Mouse (Mus musculus) limb, embryonic 12.5 days (tissue): ENCODE results near the gene Frmd4a. TPM values are rescaled to one million over a fixed set of nuclear protein-coding genes. Genes with fewer than 3 reads are reported as not detected.

Experiments used
- ATAC-seq: fragments of 200-750 bp; cut with Nextera tagmentation; 2 replicates; pipeline ENCODE4 v1.8.0; 2017; ENCODE audit warnings: low read depth, moderate TSS enrichment; ENCODE audit not compliant: insufficient number of reproducible peaks, insufficient read depth, low FRiP score, low TSS enrichment
- H3K27ac ChIP-seq: fragments of 300-500 bp; sonication (generic); 2 replicates; pipeline ENCODE4 v1.5.1; 2016; ENCODE audit warnings: mild to moderate bottlenecking, moderate library complexity
- H3K27me3 ChIP-seq: fragments of 300-500 bp; sonication (generic); 2 replicates; pipeline ENCODE4 v1.6.1; 2016; ENCODE audit warnings: mild to moderate bottlenecking, moderate library complexity
- H3K36me3 ChIP-seq: fragments of 300-500 bp; sonication (generic); 2 replicates; pipeline ENCODE4 v1.6.1; 2016; ENCODE audit warnings: mild to moderate bottlenecking, moderate library complexity
- H3K4me1 ChIP-seq: fragments of 300-500 bp; sonication (generic); replicated peaks from 2 replicates; pipeline ENCODE4 v1.6.1; 2016
- H3K4me2 ChIP-seq: fragments of 300-500 bp; sonication (generic); 2 replicates; pipeline ENCODE4 v1.6.1; 2016; ENCODE audit warnings: mild to moderate bottlenecking, moderate library complexity
- H3K4me3 ChIP-seq: fragments of 300-500 bp; sonication (generic); replicated peaks from 2 replicates; pipeline ENCODE4 v1.5.1; 2016; ENCODE audit warnings: mild to moderate bottlenecking
- H3K9ac ChIP-seq: fragments of 300-500 bp; sonication (generic); replicated peaks from 2 replicates; pipeline ENCODE4 v1.6.1; 2016; ENCODE audit warnings: mild to moderate bottlenecking, moderate library complexity
- H3K9me3 ChIP-seq: fragments of 300-500 bp; sonication (generic); 2 replicates; pipeline ENCODE4 v1.6.1; 2016; ENCODE audit warnings: mild to moderate bottlenecking, moderate library complexity
- WGBS: fragments of 180-500 bp; shearing (Covaris S2); methylation state at CpG from one replicate; pipeline ENCODE4 v1.1.7; 2016; 5-methylcytosine and 5-hydroxymethylcytosine counted together
- polyA plus RNA-seq: library from polyadenylated mRNA; unstranded; fragments of >200 nt; fragmentation: Nextera tagmentation; extraction: Ambion mirVana; gene quantifications from 2 replicates; pipeline ENCODE4 v1.2.1, GENCODE M21; 2016

Frmd4a gene
- polyA plus RNA-seq, 1 experiment from 2014 or later, result 69.3 TPM

DNA sequence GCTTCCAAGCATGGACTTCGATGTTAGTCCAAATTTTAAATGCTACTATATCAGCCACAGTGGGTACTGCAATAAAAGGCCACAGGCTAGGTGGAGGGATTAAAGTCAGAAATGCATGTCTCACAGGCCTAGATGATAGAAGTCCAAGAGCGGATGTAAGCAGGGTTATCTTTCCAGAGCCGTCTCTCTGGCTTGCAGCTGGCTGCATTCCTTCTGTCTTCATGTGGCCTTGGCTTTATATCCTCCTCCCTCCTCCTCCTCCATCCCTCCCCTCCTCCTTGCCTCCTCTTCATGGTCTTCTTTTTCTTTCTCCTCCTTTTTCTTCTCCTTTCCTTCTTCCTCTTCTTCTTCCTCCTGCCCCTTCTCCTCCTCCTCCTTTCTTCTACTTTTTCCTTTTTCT is 427.2 kb downstream of the Frmd4a start:
- Histone ChIP-seq H3K27me3 (no peaks in the 10 kb centered on the region), H3K4me2 (no peak overlapping the region), H3K27ac (no peak overlapping the region), H3K4me1 (peaks cover 47% of the 10 kb centered on the region), H3K9ac (no peak overlapping the region), H3K36me3 (no peaks in the 10 kb centered on the region), H3K4me3 (no peak overlapping the region), H3K9me3 (no peaks in the 10 kb centered on the region)
- no peak for ATAC-seq
- 86% methylated on average over 3 of the region's 3 CpGs for WGBS

DNA sequence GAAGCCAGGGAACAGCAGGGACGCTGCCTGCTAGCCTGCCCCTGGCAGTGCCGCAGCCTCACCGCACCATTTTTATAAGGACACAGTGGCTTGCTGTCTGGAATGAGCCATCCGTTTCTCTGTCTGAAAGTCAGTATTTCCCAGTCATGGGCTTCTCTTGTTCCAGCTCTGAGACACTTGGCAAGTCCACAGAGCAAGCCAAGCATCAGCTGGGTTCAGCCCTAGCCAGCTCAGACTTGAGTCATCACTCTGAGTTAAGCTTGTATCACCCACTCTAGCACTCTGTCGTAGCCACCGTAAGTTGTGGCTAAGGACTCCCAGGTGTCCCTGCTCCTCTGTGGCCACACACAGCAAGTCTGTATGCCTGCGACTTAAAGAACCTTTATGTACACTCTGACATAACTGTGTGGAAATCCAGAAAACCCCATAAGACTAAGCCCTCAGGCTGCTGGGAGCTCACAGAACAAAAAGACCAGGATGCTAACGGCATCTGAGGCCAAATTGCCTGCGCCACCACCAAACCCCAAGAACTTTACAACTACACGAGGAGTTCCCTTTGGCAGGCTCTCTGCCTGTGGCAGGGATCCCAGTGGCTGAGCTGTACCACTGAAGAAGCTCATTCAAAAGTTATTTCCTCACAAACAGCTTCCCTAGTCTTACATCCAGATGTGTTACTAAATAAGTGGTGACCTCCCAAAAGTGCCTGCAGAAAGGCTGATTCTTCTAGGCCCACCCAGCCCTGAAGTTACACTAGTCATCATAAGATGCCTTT is 428.3 kb downstream of the Frmd4a start:
- Histone ChIP-seq H3K4me2 (no peak overlapping the region), H3K36me3 (no peaks in the 10 kb centered on the region), H3K9ac (no peak overlapping the region), H3K27me3 (no peaks in the 10 kb centered on the region), H3K9me3 (no peaks in the 10 kb centered on the region), H3K27ac (peak overlapping the region; percentile 51; the same call in 1 of the 2 replicates), H3K4me1 (peaks cover 48% of the 10 kb centered on the region), H3K4me3 (no peak overlapping the region)
- WGBS, result 66% methylated on average over 10 of the region's 10 CpGs
- ATAC-seq, result no peak

DNA sequence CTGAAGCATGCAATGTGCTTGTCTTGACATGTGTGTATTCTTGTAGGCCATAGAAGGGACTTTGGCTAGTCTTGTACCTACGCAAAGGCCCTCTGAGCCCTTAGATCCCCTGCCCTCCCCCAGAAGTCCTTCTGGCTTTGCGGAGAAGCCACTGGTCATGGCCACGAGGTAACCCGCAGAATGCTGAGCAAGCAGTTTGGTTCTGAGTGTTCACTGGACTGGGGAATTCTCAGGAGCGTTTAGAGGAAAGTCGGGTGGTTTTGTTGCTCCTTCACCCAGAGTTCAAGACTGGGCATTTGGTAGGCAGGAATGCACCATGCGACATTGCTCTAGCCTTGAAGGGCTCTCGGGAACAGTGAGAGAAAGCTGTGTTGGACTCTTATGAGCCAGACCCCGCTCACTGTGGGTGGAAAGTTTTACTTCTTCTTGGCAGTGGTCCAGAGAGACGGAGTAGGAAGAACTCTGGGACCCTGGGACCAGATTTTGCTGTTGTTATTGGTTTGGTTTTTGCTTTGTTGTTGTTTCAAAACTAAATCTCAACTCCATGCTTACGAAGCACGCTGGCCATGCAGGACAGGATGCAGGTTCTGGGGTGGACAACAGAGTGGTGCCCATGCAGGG is 432.5 kb downstream of the Frmd4a start:
- Histone ChIP-seq H3K27ac (peak overlapping the region; percentile 78), H3K9me3 (no peaks in the 10 kb centered on the region), H3K9ac (no peak overlapping the region; the same call in 1 of the 2 replicates), H3K27me3 (no peaks in the 10 kb centered on the region), H3K4me1 (peaks cover 50% of the 10 kb centered on the region), H3K4me2 (no peak overlapping the region), H3K4me3 (no peak overlapping the region), H3K36me3 (peaks cover 21% of the 10 kb centered on the region; the same call in 1 of the 2 replicates)
- no peak for ATAC-seq
- 66% methylated on average over 12 of the region's 12 CpGs for WGBS

DNA sequence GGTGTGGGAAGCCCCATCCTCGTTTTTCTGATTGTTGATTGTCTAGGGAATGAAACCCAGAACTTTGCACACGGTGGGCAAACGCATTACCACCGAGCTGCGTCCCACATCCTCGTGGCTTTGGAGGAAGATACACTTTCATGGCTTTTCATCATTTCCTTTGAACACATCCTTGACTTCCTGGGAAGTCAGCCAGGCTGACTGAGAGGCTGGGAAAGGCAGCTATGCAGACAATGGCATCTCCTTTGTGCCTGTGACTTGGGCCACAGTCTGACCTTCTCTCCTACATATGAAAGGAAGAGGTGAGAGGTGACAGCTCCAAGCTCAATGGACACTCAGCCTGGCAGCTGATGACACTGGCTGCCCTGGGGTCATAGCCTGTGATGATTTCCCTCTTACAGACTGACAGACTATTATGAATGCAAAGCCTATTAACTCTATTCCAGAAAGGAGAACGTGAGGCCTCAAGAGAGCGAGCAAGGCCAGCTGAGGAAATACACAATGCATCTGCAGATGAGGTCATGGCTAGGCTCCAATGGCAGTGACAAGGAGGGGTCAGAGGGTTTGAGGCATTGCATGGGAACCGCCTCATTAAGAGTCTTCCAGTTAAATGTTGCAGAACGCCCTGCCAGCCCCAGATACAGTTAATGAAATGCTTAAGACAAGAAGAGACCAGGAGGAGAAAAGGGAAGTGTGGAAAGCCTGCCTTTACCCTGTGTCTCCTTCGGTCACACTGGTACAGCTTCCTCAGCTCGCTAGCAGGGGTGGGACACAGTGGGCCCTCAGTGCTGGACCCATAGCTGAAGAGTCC is 435.3 kb downstream of the Frmd4a start:
- 80% methylated on average over 12 of the region's 12 CpGs for WGBS
- no peak overlapping the region for H3K4me3 ChIP-seq
- H3K27ac ChIP-seq, result 0 out of 2 replicates have a peak overlapping the region, but pooled peaks have one; percentile 23
- no peaks in the 10 kb centered on the region for H3K27me3 ChIP-seq
- no peaks in the 10 kb centered on the region for H3K9me3 ChIP-seq
- peaks cover 29% of the 10 kb centered on the region for H3K36me3 ChIP-seq
- H3K4me2 ChIP-seq, result no peak overlapping the region
- H3K9ac ChIP-seq, result no peak overlapping the region
- H3K4me1 ChIP-seq, result peaks cover 39% of the 10 kb centered on the region
- ATAC-seq, result no peak

DNA sequence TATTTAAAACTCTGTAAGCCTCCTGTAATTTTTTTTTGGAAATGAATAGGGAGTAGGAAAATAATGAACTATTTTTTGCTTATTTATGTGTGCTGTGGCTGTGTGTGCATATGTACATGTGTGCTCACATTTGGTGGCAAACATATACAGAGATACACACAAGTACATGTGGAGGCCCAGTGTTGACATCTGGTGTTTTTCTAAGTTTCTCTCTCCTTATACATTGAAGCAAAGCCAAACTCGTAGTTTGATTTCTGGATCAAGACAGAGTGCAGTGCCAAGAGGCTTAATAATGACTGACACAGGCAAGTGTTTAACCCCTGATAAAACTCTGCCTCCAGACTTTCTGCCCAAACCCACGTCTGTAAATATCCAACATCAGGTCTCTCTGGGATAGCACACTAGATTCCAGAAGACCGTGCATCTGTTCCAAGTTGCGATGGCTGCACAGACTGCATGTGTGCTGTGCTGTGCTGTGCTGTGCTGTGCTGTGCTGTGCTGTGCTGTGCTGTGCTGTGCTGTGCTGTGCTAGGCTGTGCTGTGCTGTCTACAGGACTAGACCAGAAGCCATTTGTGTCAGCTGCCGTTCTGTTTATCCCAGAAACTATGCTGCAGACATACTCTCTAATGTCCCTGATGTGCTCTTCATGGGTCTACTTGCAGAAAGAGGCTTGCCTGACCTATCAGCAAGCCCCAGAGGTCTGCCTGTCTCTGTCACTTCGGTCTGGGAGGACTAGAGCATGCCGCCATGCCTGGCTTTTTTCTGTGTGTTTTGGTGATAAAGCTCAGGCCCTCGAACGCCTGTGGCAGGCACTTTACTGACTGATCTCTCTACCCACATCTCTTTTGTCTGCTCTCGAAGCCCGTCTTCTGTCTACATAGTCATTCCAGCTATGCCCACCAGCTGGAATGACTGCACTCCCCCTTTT is 437.8 kb downstream of the Frmd4a start:
- no peaks in the 10 kb centered on the region for H3K9me3 ChIP-seq
- H3K9ac ChIP-seq, result no peak overlapping the region
- H3K4me2 ChIP-seq, result no peak overlapping the region
- peaks cover 36% of the 10 kb centered on the region for H3K4me1 ChIP-seq
- H3K27me3 ChIP-seq, result no peaks in the 10 kb centered on the region
- WGBS, result 79% methylated on average over 11 of the region's 11 CpGs
- no peak overlapping the region for H3K4me3 ChIP-seq
- 0 out of 2 replicates have a peak overlapping the region, but pooled peaks have one; percentile 20 for H3K27ac ChIP-seq
- no peak for ATAC-seq
- H3K36me3 ChIP-seq, result peaks cover 29% of the 10 kb centered on the region

DNA sequence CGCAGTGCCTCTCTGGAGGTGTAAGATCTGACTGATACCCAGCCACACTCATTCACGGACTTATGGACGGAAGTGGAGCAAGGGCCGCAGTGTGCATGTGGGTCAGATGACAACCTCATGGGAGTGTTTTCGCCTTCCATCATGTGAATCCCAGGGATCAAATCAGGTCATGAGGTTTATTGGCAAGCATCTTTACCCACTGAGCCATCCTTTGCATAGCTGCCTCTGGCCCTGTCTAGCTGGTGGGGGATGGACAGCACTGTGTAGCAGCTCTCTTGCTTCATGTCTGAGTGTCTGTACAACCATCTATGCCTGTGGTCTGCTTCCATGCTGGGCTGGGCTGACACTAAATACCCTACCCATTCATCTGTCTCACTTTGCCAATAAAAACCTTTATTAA is 443.4 kb downstream of the Frmd4a start:
- Histone ChIP-seq H3K27ac (no peak overlapping the region), H3K4me3 (no peak overlapping the region), H3K36me3 (peaks cover 12% of the 10 kb centered on the region), H3K4me2 (no peak overlapping the region), H3K4me1 (peaks cover 48% of the 10 kb centered on the region), H3K27me3 (no peaks in the 10 kb centered on the region), H3K9me3 (no peaks in the 10 kb centered on the region), H3K9ac (no peak overlapping the region)
- 62% methylated on average over 5 of the region's 5 CpGs for WGBS
- 0 out of 2 replicates have a peak, but pooled peaks have one; percentile 24 for ATAC-seq

DNA sequence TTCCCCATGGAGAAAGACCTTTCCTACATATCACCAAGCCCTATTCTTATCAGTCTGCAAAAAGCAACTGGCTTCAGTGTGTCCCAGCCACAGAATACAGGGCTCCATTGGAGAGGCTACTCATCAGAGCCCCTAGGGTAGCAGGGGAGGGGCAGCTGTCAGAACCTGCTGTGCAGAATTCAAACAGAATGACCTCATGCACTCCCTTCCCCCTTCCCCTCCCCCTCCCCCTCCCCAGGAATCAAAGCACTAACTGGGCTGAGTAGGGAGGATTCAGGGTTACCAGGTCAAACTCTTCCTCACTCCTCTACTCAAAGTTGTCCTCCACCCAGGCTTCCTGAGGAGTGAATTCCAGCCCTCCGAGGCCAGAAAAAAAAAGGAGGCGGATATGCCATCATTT is 444.0 kb downstream of the Frmd4a start:
- no peak overlapping the region for H3K27ac ChIP-seq
- no peak for ATAC-seq
- 37% methylated on average over 2 of the region's 2 CpGs for WGBS
- peaks cover 54% of the 10 kb centered on the region for H3K4me1 ChIP-seq
- H3K36me3 ChIP-seq, result peaks cover 12% of the 10 kb centered on the region
- no peak overlapping the region for H3K4me2 ChIP-seq
- H3K9ac ChIP-seq, result no peak overlapping the region
- no peaks in the 10 kb centered on the region for H3K27me3 ChIP-seq
- no peak overlapping the region for H3K4me3 ChIP-seq
- H3K9me3 ChIP-seq, result no peaks in the 10 kb centered on the region

DNA sequence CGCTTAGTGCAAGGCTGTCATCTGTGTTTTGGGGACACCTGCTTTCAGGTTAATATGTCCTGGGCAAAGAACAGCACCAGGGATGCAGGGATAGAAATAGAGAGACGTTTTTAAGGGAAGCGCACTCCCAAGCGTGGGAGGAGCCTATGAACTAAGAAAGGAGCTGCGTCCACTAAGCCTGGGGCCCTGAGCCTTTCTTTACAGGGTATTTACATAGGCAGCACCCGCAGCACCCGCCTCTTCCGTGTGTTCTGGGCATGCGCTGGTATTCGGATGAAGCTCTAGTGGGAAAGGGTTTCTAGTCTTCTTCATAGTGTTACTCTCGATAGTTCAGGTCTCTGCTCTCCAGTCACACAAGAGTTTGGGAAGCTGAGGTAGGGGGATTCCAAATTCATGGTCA is 445.0 kb downstream of the Frmd4a start:
- Histone ChIP-seq H3K27ac (no peak overlapping the region), H3K4me3 (no peak overlapping the region), H3K4me1 (peaks cover 55% of the 10 kb centered on the region), H3K9me3 (no peaks in the 10 kb centered on the region), H3K9ac (no peak overlapping the region), H3K36me3 (peaks cover 16% of the 10 kb centered on the region), H3K4me2 (no peak overlapping the region), H3K27me3 (no peaks in the 10 kb centered on the region)
- ATAC-seq, result no peak
- 50% methylated on average over 11 of the region's 11 CpGs for WGBS

DNA sequence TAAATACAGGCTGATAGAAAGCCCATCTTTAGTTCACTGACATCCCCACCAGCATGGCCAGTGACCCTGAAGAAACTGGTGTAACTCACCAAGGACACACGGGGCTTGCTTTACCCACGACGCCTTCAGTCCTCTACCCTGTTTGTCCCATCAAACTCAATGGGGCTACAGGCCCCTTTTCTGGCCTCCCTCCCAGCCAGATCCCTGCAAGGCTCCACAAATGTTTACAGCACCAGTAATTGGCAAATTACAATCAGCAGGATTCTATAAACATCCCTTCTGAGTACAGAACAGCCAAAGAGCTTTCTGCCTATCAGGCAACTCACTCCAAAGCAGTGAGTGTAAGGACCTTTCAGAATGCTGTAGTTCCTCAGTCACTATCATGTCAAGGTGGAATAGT is 448.6 kb downstream of the Frmd4a start:
- H3K9me3 ChIP-seq, result peaks cover 13% of the 10 kb centered on the region; the same call in 1 of the 2 replicates
- ATAC-seq, result no peak
- no peaks in the 10 kb centered on the region for H3K27me3 ChIP-seq
- WGBS, result 14% methylated on average over 3 of the region's 3 CpGs
- peak overlapping the region; percentile 17; the same call in 1 of the 2 replicates for H3K27ac ChIP-seq
- no peak overlapping the region for H3K9ac ChIP-seq
- H3K4me1 ChIP-seq, result peaks cover 38% of the 10 kb centered on the region
- no peak overlapping the region for H3K4me3 ChIP-seq
- no peak overlapping the region for H3K4me2 ChIP-seq
- H3K36me3 ChIP-seq, result peaks cover 38% of the 10 kb centered on the region

DNA sequence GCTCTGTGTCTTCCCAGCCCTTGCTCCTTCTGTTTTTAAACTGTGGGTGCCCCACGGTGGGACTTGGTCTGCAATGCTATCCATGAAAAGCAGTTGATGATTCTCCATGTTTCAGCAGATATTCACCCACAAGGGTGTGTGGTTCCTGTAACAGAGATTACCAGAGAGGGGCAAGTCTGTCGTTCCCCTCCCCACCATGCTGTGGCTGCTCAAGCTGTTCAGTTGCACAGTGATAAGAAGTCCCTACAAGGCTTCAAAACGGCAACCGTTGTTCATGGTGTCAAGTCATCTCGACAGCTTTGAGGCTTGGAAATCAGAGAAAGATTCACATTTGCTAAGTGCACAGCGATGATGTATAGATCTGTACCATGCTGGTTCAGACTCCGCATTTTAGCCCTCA is 449.8 kb downstream of the Frmd4a start:
- Histone ChIP-seq H3K27me3 (no peaks in the 10 kb centered on the region), H3K36me3 (peaks cover 38% of the 10 kb centered on the region), H3K4me3 (no peak overlapping the region), H3K4me1 (peaks cover 26% of the 10 kb centered on the region), H3K9me3 (peaks cover 13% of the 10 kb centered on the region; the same call in 1 of the 2 replicates), H3K9ac (no peak overlapping the region), H3K27ac (no peak overlapping the region), H3K4me2 (no peak overlapping the region)
- ATAC-seq, result no peak
- WGBS, result 95% methylated on average over 7 of the region's 7 CpGs
